Mouse (Mus musculus) ES-Bruce4 (cell line): ENCODE results near the gene Gramd1b. TPM values are rescaled to one million over a fixed set of nuclear protein-coding genes. Genes with fewer than 3 reads are reported as not detected.
"Not testable (repeated sequence)": the region's sequence is repeated elsewhere in the genome, so short reads cannot be mapped to it uniquely, and the experiment has no call there.

Experiments
- H3K27ac ChIP-seq: 2 replicates; pipeline ENCODE4 v1.5.1; 2012; ENCODE audit warnings: low read length, inconsistent platforms; ENCODE audit not compliant: insufficient read depth
- H3K27me3 ChIP-seq: 2 replicates; pipeline ENCODE4 v1.6.1; 2012; ENCODE audit warnings: mild to moderate bottlenecking, low read length, inconsistent platforms; ENCODE audit not compliant: control insufficient read depth, poor library complexity, insufficient read depth, severe bottlenecking
- H3K36me3 ChIP-seq: 2 replicates; pipeline ENCODE4 v1.6.1; 2012; ENCODE audit warnings: inconsistent platforms, mild to moderate bottlenecking, low read length, moderate library complexity; ENCODE audit not compliant: control insufficient read depth, poor library complexity, insufficient read depth, severe bottlenecking
- H3K4me1 ChIP-seq: one replicate; pipeline ENCODE4 v1.8.1; 2011; ENCODE audit warnings: low read length; ENCODE audit not compliant: control insufficient read depth, insufficient read depth
- H3K4me3 ChIP-seq: 2 replicates; pipeline ENCODE4 v1.5.1; 2011; ENCODE audit warnings: low read depth, mild to moderate bottlenecking, low read length
- H3K9ac ChIP-seq: 2 replicates; pipeline ENCODE4 v1.6.1; 2012; ENCODE audit warnings: low read depth, mild to moderate bottlenecking, inconsistent platforms; ENCODE audit not compliant: poor library complexity, severe bottlenecking
- H3K9me3 ChIP-seq: replicated peaks from 2 replicates; pipeline ENCODE4 v1.6.1; 2012; ENCODE audit warnings: mild to moderate bottlenecking, low read length, inconsistent platforms; ENCODE audit not compliant: control insufficient read depth, poor library complexity, insufficient read depth, severe bottlenecking
- CTCF ChIP-seq: IDR thresholded peaks from one replicate; pipeline ENCODE4 v1.8.1; 2011; ENCODE audit warnings: low read depth, low read length
- EP300 ChIP-seq: IDR thresholded peaks from 2 replicates; pipeline ENCODE4 v1.6.1; 2011; ENCODE audit warnings: low read depth, low read length; ENCODE audit not compliant: insufficient read depth
- POLR2A ChIP-seq: IDR thresholded peaks from one replicate; pipeline ENCODE4 v1.8.1; 2011; ENCODE audit warnings: low read length; ENCODE audit not compliant: insufficient read depth
- polyA plus RNA-seq: library from polyadenylated mRNA; stranded (reverse); fragments of >200 nt; gene quantifications from 2 replicates; pipeline ENCODE4 v1.2.4, GENCODE M21; 2011; ENCODE audit warnings: low read depth; ENCODE audit not compliant: missing spikeins, insufficient read depth, insufficient read length

Gene Gramd1b
- polyA plus RNA-seq, 1 experiment: 14.2 TPM

- Histone ChIP-seq H3K9me3 (no peaks in the 10 kb centered on the region), H3K36me3 (no peaks in the 10 kb centered on the region), H3K9ac (no peak overlapping the region), H3K4me1 (no peaks in the 10 kb centered on the region), H3K27ac (no peak overlapping the region), H3K27me3 (no peaks in the 10 kb centered on the region), H3K4me3 (no peak overlapping the region)
- no peak for TF ChIP-seq CTCF
Measured at GRCm38 (mm10) chr9:40506576-40506975, 24.6 kb downstream of the Gramd1b start.

GRCm38 (mm10) chr9:40505471-40506312, 25.5 kb downstream of the Gramd1b start:
- H3K36me3 ChIP-seq: no peaks in the 10 kb centered on the region
- TF ChIP-seq EP300 (no peak), CTCF (no peak), POLR2A (no peak)
- H3K27me3 ChIP-seq: no peaks in the 10 kb centered on the region
- H3K27ac ChIP-seq: no peak overlapping the region
- no peak overlapping the region for H3K4me3 ChIP-seq
- no peaks in the 10 kb centered on the region for H3K4me1 ChIP-seq
- no peak overlapping the region for H3K9ac ChIP-seq
- H3K9me3 ChIP-seq: no peaks in the 10 kb centered on the region

GRCm38 (mm10) chr9:40504886-40505285, 26.3 kb downstream of the Gramd1b start:
- Histone ChIP-seq H3K4me1 (no peaks in the 10 kb centered on the region), H3K27ac (no peak overlapping the region), H3K4me3 (no peak overlapping the region), H3K36me3 (no peaks in the 10 kb centered on the region), H3K27me3 (no peaks in the 10 kb centered on the region), H3K9ac (no peak overlapping the region), H3K9me3 (no peaks in the 10 kb centered on the region)
- TF ChIP-seq CTCF (no peak), EP300 (no peak), POLR2A (no peak)

GRCm38 (mm10) chr9:40500691-40501090, 30.5 kb downstream of the Gramd1b start:
- Histone ChIP-seq H3K36me3 (no peaks in the 10 kb centered on the region), H3K9ac (no peak overlapping the region), H3K27ac (no peak overlapping the region), H3K4me1 (no peaks in the 10 kb centered on the region), H3K4me3 (no peak overlapping the region), H3K27me3 (no peaks in the 10 kb centered on the region), H3K9me3 (no peaks in the 10 kb centered on the region)
- TF ChIP-seq EP300 (no peak), CTCF (no peak), POLR2A (no peak)

GRCm38 (mm10) chr9:40482351-40483084, 48.7 kb downstream of the Gramd1b start:
- H3K9ac ChIP-seq, H3K4me1 ChIP-seq, H3K27me3 ChIP-seq: not testable (repeated sequence)

GRCm38 (mm10) chr9:40481271-40481670, 49.9 kb downstream of the Gramd1b start:
- H3K9me3 ChIP-seq: no peaks in the 10 kb centered on the region
- no peaks in the 10 kb centered on the region for H3K27me3 ChIP-seq
- no peak overlapping the region for H3K4me3 ChIP-seq
- no peak overlapping the region for H3K9ac ChIP-seq
- H3K36me3 ChIP-seq: no peaks in the 10 kb centered on the region
- H3K27ac ChIP-seq: no peak overlapping the region
- H3K4me1 ChIP-seq: no peaks in the 10 kb centered on the region
- TF ChIP-seq CTCF (no peak), EP300 (no peak), POLR2A (no peak)

More at GRCm38 (mm10) chr9:40482351-40483084, 48.7 kb downstream of the Gramd1b start:
- H3K4me3 ChIP-seq, H3K36me3 ChIP-seq, H3K9me3 ChIP-seq, H3K27ac ChIP-seq: not testable (repeated sequence)
